Mouse (Mus musculus): ENCODE measurements around the gene Ppa2.

Gene Ppa2

GRCm38 (mm10) chr3:133331184-133331866 is 21.4 kb downstream of the Ppa2 start:
- no peak for DNase-seq (ENCODE audit: low spot score in 2 of 2)

- no peak for DNase-seq (ENCODE audit: low spot score in 2 of 2)
Measured at GRCm38 (mm10) chr3:133332280-133332679, 22.4 kb downstream of the Ppa2 start.

GRCm38 (mm10) chr3:133333267-133334170 is 23.6 kb downstream of the Ppa2 start:
- no peak for DNase-seq (ENCODE audit: low spot score in 2 of 2)

- no peak for DNase-seq (ENCODE audit: low spot score in 2 of 2)
Measured at GRCm38 (mm10) chr3:133334691-133335090, 24.8 kb downstream of the Ppa2 start.

GRCm38 (mm10) chr3:133335166-133335565 is 25.3 kb downstream of the Ppa2 start:
- no peak for DNase-seq (ENCODE audit: low spot score in 2 of 2)

GRCm38 (mm10) chr3:133336400-133336799 is 26.5 kb downstream of the Ppa2 start:
- no peak for DNase-seq (ENCODE audit: low spot score in 2 of 2)

GRCm38 (mm10) chr3:133338851-133339356 is 29.0 kb downstream of the Ppa2 start:
- no peak for DNase-seq (ENCODE audit: low spot score in 2 of 2)

GRCm38 (mm10) chr3:133339411-133339823 is 29.5 kb downstream of the Ppa2 start:
- peak in 1 of 2 experiments; percentile 38 for DNase-seq (ENCODE audit: low spot score in 2 of 2)

- DNase-seq (ENCODE audit: low spot score in 2 of 2) = no peak
Measured at GRCm38 (mm10) chr3:133341106-133341505, 31.2 kb downstream of the Ppa2 start.

- no peak for DNase-seq (ENCODE audit: low spot score in 2 of 2)
Measured at GRCm38 (mm10) chr3:133347535-133347934, 37.6 kb downstream of the Ppa2 start.

- no peak for DNase-seq (ENCODE audit: low spot score in 2 of 2)
Measured at GRCm38 (mm10) chr3:133348847-133349246, 38.9 kb downstream of the Ppa2 start.

- DNase-seq (ENCODE audit: low spot score in 2 of 2) = no peak
Measured at GRCm38 (mm10) chr3:133357426-133357974, 47.6 kb downstream of the Ppa2 start.

GRCm38 (mm10) chr3:133357977-133358376 is 48.1 kb downstream of the Ppa2 start:
- no peak for DNase-seq (ENCODE audit: low spot score in 2 of 2)

GRCm38 (mm10) chr3:133361406-133361805 is 51.5 kb downstream of the Ppa2 start:
- DNase-seq (ENCODE audit: low spot score in 2 of 2) = no peak

GRCm38 (mm10) chr3:133364138-133364537 is 54.2 kb downstream of the Ppa2 start:
- DNase-seq (ENCODE audit: low spot score in 2 of 2) = no peak

GRCm38 (mm10) chr3:133366096-133366495 is 56.2 kb downstream of the Ppa2 start:
- no peak for DNase-seq (ENCODE audit: low spot score in 2 of 2)

GRCm38 (mm10) chr3:133378174-133378573 is 68.3 kb downstream of the Ppa2 start:
- no peak for DNase-seq (ENCODE audit: low spot score in 2 of 2)

- no peak for DNase-seq (ENCODE audit: low spot score in 2 of 2)
Measured at GRCm38 (mm10) chr3:133379997-133380396, 70.1 kb downstream of the Ppa2 start.

- DNase-seq (ENCODE audit: low spot score in 2 of 2) = no peak
Measured at GRCm38 (mm10) chr3:133381519-133381918, 71.6 kb downstream of the Ppa2 start.

- no peak for DNase-seq (ENCODE audit: low spot score in 2 of 2)
Measured at GRCm38 (mm10) chr3:133382147-133382546, 72.2 kb downstream of the Ppa2 start.

GRCm38 (mm10) chr3:133384164-133384708 is 74.3 kb downstream of the Ppa2 start:
- no peak for DNase-seq (ENCODE audit: low spot score in 2 of 2)

- DNase-seq (ENCODE audit: low spot score in 2 of 2) = no peak
Measured at GRCm38 (mm10) chr3:133387283-133387682, 77.4 kb downstream of the Ppa2 start.

Data from spleen, postnatal 10 days (tissue).